Mouse (Mus musculus) lung, postnatal 0 days (tissue): Measurements from ENCODE around the gene Srsf4.

ENCODE experiments used
- CTCF ChIP-seq: IDR thresholded peaks from 2 replicates; pipeline ENCODE4 v1.5.1; 2016; ENCODE audit warnings: antibody characterized with exemption, mild to moderate bottlenecking
- EP300 ChIP-seq: IDR thresholded peaks from 2 replicates; pipeline ENCODE4 v1.6.1; 2016; ENCODE audit warnings: antibody characterized with exemption, mild to moderate bottlenecking, control low read depth

DNA sequence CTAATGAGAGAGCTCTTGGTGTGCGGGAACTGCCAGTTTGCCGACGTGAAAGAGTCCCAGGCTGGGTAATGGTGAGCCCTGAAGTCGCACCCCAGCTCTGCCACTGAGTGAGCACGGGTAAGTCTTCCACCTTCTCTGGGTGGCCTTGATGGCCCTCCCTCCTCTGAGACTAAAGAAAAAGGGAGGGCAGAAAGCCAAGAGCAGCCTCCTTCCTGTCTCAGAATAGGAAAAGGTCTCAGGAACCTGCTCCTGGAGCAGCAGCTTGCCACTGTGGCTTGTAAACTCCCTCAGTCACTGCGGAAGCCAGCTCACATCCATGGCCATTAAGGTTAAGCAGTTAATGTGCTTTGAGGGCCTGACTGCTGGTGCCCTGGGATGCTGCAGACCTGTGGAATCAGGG, 12.0 kb downstream of the Srsf4 start:
- TF ChIP-seq CTCF = no peak
- TF ChIP-seq EP300 = no peak
